Mouse (Mus musculus) right cerebral cortex, postnatal 14 days (tissue): ENCODE data around the gene 2310034C09Rik.
"Not testable (repeated sequence)": the region's sequence is repeated elsewhere in the genome, so short reads cannot be mapped to it uniquely, and the experiment has no call there.

ENCODE experiments used
- DNase-seq: peaks from one replicate; pipeline ENCODE4 v3.0.0; 2022

2310034C09Rik gene

GRCm38 (mm10) chr16:88758547-88758946, at the start of gene 2310034C09Rik:
2310034C09Rik (plus strand) TSS chr16:88758847.
- not testable (repeated sequence) for DNase-seq

DNA sequence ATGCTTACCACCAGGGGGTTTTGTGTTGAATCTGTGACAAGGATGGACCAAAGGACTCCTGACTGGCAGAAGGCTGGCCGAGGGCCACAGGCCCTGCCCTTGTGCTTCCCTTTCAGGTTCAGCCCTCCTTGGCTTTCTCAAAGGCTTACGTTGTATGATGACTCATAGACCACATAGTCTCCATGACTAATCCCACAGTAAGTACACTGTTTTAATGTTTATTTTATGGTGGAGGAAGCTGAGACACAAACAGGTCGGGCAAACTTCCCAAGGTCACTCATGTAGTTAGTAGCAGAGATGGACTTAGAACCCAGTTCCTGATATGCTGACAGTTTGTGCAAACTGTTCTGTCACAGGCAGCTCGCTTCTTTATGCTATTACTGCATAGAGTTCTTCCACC, 47.9 kb upstream of the 2310034C09Rik start:
- DNase-seq = no peak

DNA sequence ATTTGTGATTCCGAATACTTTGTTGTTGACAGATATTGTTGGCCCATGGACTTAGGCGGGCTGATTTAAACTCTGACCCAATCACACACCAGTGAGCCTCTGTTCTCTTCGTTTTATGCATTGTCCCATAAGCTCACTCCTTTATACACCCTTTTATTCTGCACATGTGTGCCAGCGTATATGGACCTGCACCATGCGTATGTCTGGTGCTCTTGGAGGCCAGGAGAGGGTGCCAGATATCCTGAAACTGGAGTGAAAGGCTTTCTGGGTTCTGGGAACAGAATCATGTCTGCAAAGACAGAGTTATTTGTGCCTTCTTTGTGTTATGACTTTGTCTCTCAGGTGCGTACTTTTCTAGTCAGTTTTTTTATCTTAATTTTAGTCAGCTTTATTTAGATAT, 47.4 kb upstream of the 2310034C09Rik start:
- no peak for DNase-seq

GRCm38 (mm10) chr16:88716549-88716948, 42.1 kb upstream of the 2310034C09Rik start:
- no peak for DNase-seq

GRCm38 (mm10) chr16:88720031-88720430, 38.6 kb upstream of the 2310034C09Rik start:
- DNase-seq = no peak

DNA sequence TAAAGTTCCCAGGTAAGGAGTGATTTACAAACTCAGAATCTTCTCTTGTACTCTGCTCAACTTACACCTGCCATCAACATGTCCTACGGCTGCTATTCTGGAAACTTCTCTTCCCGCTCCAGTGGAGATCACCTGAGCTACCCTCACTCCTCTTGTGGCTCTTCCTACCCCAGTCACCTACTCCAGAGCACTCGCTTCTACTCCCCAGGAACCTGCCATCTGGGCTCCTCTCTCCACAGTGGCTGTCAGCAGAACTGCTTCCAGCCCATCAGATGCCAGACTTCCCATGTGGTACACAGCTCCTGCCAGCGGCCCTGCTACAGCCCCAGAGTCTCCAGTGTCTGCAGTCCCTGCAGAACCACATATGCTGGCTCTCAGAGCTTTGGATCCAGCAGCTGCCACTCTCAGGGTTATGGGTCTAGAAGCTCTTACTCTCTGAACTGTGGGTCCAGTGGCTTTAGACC, 29.8 kb upstream of the 2310034C09Rik start, which contains the start of gene Krtap13-1:
Gene Krtap13-1, plus strand, starts transcription at position 51 of the 464 bp plus-strand sequence.
- DNase-seq = no peak

DNA sequence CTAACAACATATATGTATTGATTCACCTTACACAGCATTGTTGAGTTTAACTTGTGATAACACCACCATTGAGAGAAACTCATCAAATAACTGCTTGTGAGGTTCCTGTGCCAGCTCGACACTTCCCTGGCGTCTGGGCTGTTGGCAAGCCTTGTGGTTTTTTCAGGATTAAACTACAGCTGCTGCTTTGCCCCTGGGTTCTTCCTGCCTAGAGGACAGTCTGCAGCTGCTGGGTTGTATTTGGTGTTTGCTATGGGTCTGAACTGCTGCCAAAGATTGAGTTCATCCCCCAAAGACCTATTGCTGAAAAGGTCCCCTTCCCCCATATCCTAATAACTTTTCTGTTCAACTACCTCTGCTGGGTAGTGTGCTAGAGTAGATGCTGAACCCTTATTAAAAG, 23.3 kb upstream of the 2310034C09Rik start:
- no peak for DNase-seq

GRCm38 (mm10) chr16:88744750-88745340, 13.8 kb upstream of the 2310034C09Rik start:
- DNase-seq = no peak

DNA sequence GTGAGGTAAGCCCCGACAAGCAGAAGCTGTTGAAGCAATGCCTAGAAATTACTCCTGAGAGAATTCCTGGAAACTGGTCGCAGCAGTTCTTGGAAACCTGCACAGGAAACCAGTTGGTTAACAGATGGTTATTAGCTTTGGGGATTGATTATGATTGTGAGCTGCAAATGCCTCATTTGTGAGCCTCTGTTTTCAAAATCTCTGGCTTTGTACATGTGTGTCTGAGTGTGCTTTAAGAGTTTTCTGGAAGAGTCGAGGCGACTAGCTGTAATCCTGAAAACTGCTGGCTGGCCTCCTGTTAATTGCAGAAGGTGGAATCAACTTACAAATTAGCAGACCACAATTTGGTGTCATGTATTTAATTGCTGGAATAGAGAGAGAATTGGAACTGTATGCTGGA, 10.7 kb upstream of the 2310034C09Rik start:
- DNase-seq = no peak

GRCm38 (mm10) chr16:88751535-88751934, 7.1 kb upstream of the 2310034C09Rik start, which contains the start of gene Krtap13:
Krtap13 (minus strand) TSS chr16:88751635.
- not testable (repeated sequence) for DNase-seq

DNA sequence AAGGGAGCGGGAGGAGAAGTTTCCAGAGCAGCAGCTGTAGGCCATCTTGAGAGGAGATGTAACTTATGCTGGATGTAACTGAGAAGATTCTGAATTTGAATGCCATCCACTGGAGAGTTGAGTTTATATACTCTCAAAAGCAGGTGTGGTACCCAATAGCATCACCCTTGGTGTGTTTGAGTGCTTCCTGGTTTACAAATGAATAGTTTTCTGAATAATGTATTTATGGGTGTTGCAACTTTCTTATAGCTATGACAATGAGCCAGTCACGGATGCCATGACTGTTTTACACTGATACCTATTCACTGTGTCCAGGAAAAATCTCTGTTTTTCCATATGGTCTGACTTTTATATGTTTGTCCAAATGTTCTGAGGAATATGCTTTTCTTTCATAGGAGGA, 15.5 kb downstream of the 2310034C09Rik start, which contains the start of gene 2310057N15Rik:
Gene 2310057N15Rik, minus strand, starts transcription at position 101 of the 400 bp plus-strand sequence.
- no peak for DNase-seq

- DNase-seq = no peak
Observed at GRCm38 (mm10) chr16:88777596-88777995, 18.9 kb downstream of the 2310034C09Rik start, which contains the start of gene Gm5965. Gm5965 (plus strand) TSS chr16:88777896.

DNA sequence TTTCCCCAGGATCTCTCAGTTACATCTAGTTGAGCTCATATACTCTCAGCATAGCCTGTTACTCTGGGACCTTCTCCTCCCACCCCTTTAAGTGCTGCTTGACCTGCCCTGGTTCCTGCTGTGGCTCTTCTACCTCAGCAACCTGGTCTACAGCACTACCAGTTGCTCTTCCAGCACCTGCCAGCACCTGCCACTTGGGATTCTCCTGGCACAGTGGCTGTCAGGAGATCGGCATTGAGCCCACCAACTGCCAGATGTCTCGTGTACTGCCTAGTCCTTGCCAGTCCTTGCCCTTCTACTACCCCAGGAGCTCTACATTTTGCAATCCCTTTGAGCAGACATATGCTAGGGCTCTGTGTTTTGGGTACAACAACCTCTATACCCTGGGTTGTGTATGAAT, 28.1 kb downstream of the 2310034C09Rik start:
- DNase-seq = no peak
